Mouse (Mus musculus): Measurements from ENCODE around the gene Gpc5.
A peak's percentile ranks its signal among the peaks of the same experiment; 100 is the strongest.

GRCm38 (mm10) chr14:115450938-115451337, 358.9 kb downstream of the Gpc5 start:
- peak; percentile 44 for TF ChIP-seq CTCF (IDR thresholded peaks at IDR 0.05; ENCODE audit: low read depth)
- TF ChIP-seq EP300 (optimal IDR thresholded peaks at IDR 0.05), result no peak
